Mouse (Mus musculus): ENCODE results near the gene Cdc37l1.

- TF ChIP-seq CTCF (IDR thresholded peaks at IDR 0.05; ENCODE audit: low read depth, low read length) (no peak), POLR2A (IDR thresholded peaks at IDR 0.05; ENCODE audit: extremely low read depth, insufficient read depth, low read length) (no peak)
Observed at GRCm38 (mm10) chr19:29021754-29022345, 31.7 kb downstream of the Cdc37l1 start.
